Mouse (Mus musculus): ENCODE measurements around the gene Naa15.

GRCm38 (mm10) chr3:51483741-51484359 is 68.9 kb downstream of the Naa15 start, which contains the start of gene Rab33b:
- TF ChIP-seq CTCF (IDR thresholded peaks at IDR 0.05; ENCODE audit: control insufficient read depth, insufficient read depth, insufficient replicate concordance, low read depth, low read length) (no peak), POLR2A (IDR thresholded peaks at IDR 0.05; ENCODE audit: control insufficient read depth, low read depth, low read length) (peak; percentile 76)
